Mouse (Mus musculus): ENCODE measurements at regions not wholly inside any gene's neighbourhood (a gene's known extent, or its start where the extent isn't known, plus 50 kb on each side); places are given as distances from the start of the nearest gene placed in this dataset.
A peak's percentile ranks its signal among the peaks of the same experiment; 100 is the strongest.

GRCm38 (mm10) chr10:104255250-104255649, 61.4 kb downstream of the Gm4340 start:
- ATAC-seq (replicated peaks; ENCODE audit: low read depth, poor library complexity, severe bottlenecking) = peak; percentile 47

DNA sequence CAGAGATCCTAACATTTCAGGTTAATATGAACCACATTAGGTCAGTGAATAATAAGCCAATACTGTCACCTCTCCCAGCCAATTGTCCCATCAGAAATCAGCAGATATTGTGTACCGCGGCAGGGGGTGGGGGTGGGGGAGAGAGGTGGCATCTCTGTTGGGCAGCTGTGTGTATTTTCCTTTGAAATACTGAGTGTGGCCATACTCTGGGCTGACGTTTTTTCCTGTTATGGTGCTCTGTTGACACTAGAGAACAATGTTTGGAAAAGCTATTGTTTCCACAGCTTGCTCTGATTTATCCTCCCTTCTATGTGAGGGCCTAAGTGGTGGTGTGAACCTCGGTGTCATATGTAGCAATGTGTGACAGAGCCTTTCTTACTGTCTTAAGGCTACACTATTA, 81.0 kb downstream of the Gm4340 start:
- ATAC-seq (replicated peaks; ENCODE audit: low read depth, poor library complexity, severe bottlenecking) = no peak

DNA sequence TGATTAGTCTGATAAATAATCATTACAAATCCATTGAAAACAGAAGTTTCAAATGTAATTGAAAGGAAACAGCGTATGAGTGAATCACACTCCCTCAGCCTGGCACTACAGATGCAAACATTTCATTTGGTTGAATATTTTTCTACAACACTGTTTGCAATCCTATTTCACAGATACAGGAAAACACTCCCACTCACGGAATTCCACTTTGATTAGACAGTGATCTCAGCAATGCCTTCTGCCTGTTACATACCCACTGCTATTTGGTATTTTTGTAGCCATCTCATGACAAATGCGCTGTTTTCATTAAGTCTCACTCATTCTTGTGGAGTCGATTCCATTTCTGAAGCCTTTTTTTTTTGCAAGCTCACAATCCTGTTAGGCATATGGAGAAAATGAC, 105.3 kb downstream of the Gm4340 start:
- ATAC-seq (replicated peaks; ENCODE audit: low read depth, poor library complexity, severe bottlenecking) = no peak

Measured in common myeloid progenitor, adult 5-6 weeks (primary cell).